Mouse (Mus musculus) hindbrain, postnatal 0 days (tissue): ENCODE measurements around the gene Tmem208. TPM values are rescaled to one million over a fixed set of nuclear protein-coding genes. Genes with fewer than 3 reads are reported as not detected.

Experiments used
- ATAC-seq: fragments of 200-750 bp; cut with Nextera tagmentation; 2 replicates; pipeline ENCODE4 v1.8.0; 2017; ENCODE audit warnings: mild to moderate bottlenecking, moderate TSS enrichment, moderate library complexity
- DNase-seq: peaks from one replicate; pipeline ENCODE4 v3.0.0-alpha.2; 2015; ENCODE audit warnings: low spot score
- H3K27ac ChIP-seq: fragments of 300-500 bp; sonication (generic); 2 replicates; pipeline ENCODE4 v1.5.1; 2014; ENCODE audit warnings: mild to moderate bottlenecking
- H3K27me3 ChIP-seq: fragments of 300-500 bp; sonication (generic); 2 replicates; pipeline ENCODE4 v1.6.1; 2014; ENCODE audit warnings: low read length, mixed read lengths; ENCODE audit not compliant: insufficient read depth
- H3K36me3 ChIP-seq: fragments of 300-500 bp; sonication (generic); 2 replicates; pipeline ENCODE4 v1.6.1; 2014; ENCODE audit warnings: low read length, mixed read lengths; ENCODE audit not compliant: insufficient read depth
- H3K4me1 ChIP-seq: fragments of 300-500 bp; sonication (generic); 2 replicates; pipeline ENCODE4 v1.6.1; 2014; ENCODE audit warnings: antibody characterized with exemption, low read length, mixed read lengths; ENCODE audit not compliant: insufficient read depth
- H3K4me2 ChIP-seq: fragments of 300-500 bp; sonication (generic); 2 replicates; pipeline ENCODE4 v1.6.1; 2014; ENCODE audit warnings: low read depth, mild to moderate bottlenecking, low read length, moderate library complexity, mixed read lengths
- H3K4me3 ChIP-seq: fragments of 300-500 bp; sonication (generic); 2 replicates; pipeline ENCODE4 v1.5.1; 2014; ENCODE audit warnings: low read length
- H3K9ac ChIP-seq: fragments of 300-500 bp; sonication (generic); replicated peaks from 2 replicates; pipeline ENCODE4 v1.6.1; 2014; ENCODE audit warnings: mild to moderate bottlenecking, low read length, moderate library complexity, mixed read lengths
- H3K9me3 ChIP-seq: fragments of 300-500 bp; sonication (generic); 2 replicates; pipeline ENCODE4 v1.6.1; 2016; ENCODE audit warnings: low read length, mixed read lengths
- CTCF ChIP-seq: IDR thresholded peaks from 2 replicates; pipeline ENCODE4 v1.5.1; 2016; ENCODE audit warnings: antibody characterized with exemption, control low read depth, low read depth
- WGBS: fragments of 180-500 bp; shearing (Covaris S2); extraction: QIAGEN DNeasy Blood & Tissue Kit; methylation state at CpG from one replicate; pipeline ENCODE4 v1.1.7; 2014; 5-methylcytosine and 5-hydroxymethylcytosine counted together
- polyA plus RNA-seq: library from polyadenylated mRNA; unstranded; fragments of >200 nt; fragmentation: Nextera tagmentation; extraction: Ambion mirVana; gene quantifications from 2 replicates; pipeline ENCODE4 v1.2.1, GENCODE M21; 2015
- total RNA-seq: library from RNA; depleted of rRNA; stranded (reverse); fragments of >200 nt; gene quantifications from 2 replicates; pipeline ENCODE4 v1.2.3, GENCODE M21; 2014; rRNA removed

Gene Tmem208
- total RNA-seq (72.1 and 101 TPM in 2 replicates), polyA plus RNA-seq (138 and 143 TPM in 2 replicates)

GRCm38 (mm10) chr8:105326141-105326672 is at the start of gene Tmem208, which contains the start of gene Lrrc29:
Tmem208 (plus strand) TSS chr8:105326354.
Lrrc29 (minus strand) TSS chr8:105326278.
- ATAC-seq (peak; percentile 94), DNase-seq (peak; percentile 98)
- Histone ChIP-seq H3K4me3 (peak within 1 kb of the TSS; percentile 87), H3K36me3 (peaks cover 38% of the 10 kb centered on the region), H3K4me1 (peaks cover 19% of the 10 kb centered on the region), H3K9me3 (no peaks in the 10 kb centered on the region), H3K4me2 (peak within 1 kb of the TSS; percentile 95), H3K27ac (peak within 1 kb of the TSS; percentile 77), H3K27me3 (no peaks in the 10 kb centered on the region), H3K9ac (peak within 1 kb of the TSS; percentile 89)
- TF ChIP-seq CTCF = peak; percentile 74
- under 1% methylated on average over 36 of the region's 36 CpGs for WGBS

- peak; percentile 84 for DNase-seq
- no peaks in the 10 kb centered on the region for H3K9me3 ChIP-seq
- peak; percentile 67 for ATAC-seq
- H3K4me1 ChIP-seq = peaks cover 5% of the 10 kb centered on the region; the same call in 1 of the 2 replicates
- H3K4me3 ChIP-seq = peak overlapping the region; percentile 19; the same call in 1 of the 2 replicates
- peak; percentile 54 for TF ChIP-seq CTCF
- H3K27me3 ChIP-seq = peaks cover 5% of the 10 kb centered on the region
- 5% methylated on average over 28 of the region's 28 CpGs for WGBS
- peak overlapping the region; percentile 43 for H3K4me2 ChIP-seq
- H3K27ac ChIP-seq = no peak overlapping the region
- H3K9ac ChIP-seq = 0 out of 2 replicates have a peak overlapping the region, but pooled peaks have one; percentile 22
- no peaks in the 10 kb centered on the region for H3K36me3 ChIP-seq
Observed at GRCm38 (mm10) chr8:105278911-105279334, 47.2 kb upstream of the Tmem208 start.

GRCm38 (mm10) chr8:105280567-105280966 is 45.6 kb upstream of the Tmem208 start:
- no peak for DNase-seq
- no peak for TF ChIP-seq CTCF
- Histone ChIP-seq H3K27ac (no peak overlapping the region), H3K9me3 (no peaks in the 10 kb centered on the region), H3K4me3 (no peak overlapping the region), H3K27me3 (peaks cover 5% of the 10 kb centered on the region; the same call in 1 of the 2 replicates), H3K4me1 (peaks cover 7% of the 10 kb centered on the region; the same call in 1 of the 2 replicates), H3K4me2 (no peak overlapping the region), H3K9ac (no peak overlapping the region), H3K36me3 (no peaks in the 10 kb centered on the region)
- ATAC-seq = no peak
- 68% methylated on average over 3 of the region's 3 CpGs for WGBS

- Histone ChIP-seq H3K9me3 (no peaks in the 10 kb centered on the region), H3K27me3 (peaks cover 2% of the 10 kb centered on the region; the same call in 1 of the 2 replicates), H3K4me1 (peaks cover 17% of the 10 kb centered on the region), H3K4me2 (no peak overlapping the region), H3K4me3 (no peak overlapping the region), H3K9ac (no peak overlapping the region), H3K36me3 (no peaks in the 10 kb centered on the region), H3K27ac (no peak overlapping the region)
- DNase-seq = no peak
- no peak for ATAC-seq
- no peak for TF ChIP-seq CTCF
- WGBS = 86% methylated on average over 12 of the region's 12 CpGs
Observed at GRCm38 (mm10) chr8:105281821-105282220, 44.3 kb upstream of the Tmem208 start.

- DNase-seq (no peak), ATAC-seq (no peak)
- Histone ChIP-seq H3K27ac (no peak overlapping the region), H3K4me2 (no peak overlapping the region), H3K36me3 (no peaks in the 10 kb centered on the region), H3K9me3 (no peaks in the 10 kb centered on the region), H3K4me3 (no peak overlapping the region), H3K4me1 (peaks cover 17% of the 10 kb centered on the region), H3K27me3 (no peaks in the 10 kb centered on the region), H3K9ac (no peak overlapping the region)
- TF ChIP-seq CTCF = no peak
- 92% methylated on average over 4 of the region's 4 CpGs for whole genome bisulfite sequencing
Observed at GRCm38 (mm10) chr8:105282239-105282638, 43.9 kb upstream of the Tmem208 start.

- Histone ChIP-seq H3K9me3 (no peaks in the 10 kb centered on the region), H3K36me3 (no peaks in the 10 kb centered on the region), H3K27ac (no peak overlapping the region), H3K4me1 (peaks cover 17% of the 10 kb centered on the region), H3K4me2 (no peak overlapping the region), H3K9ac (no peak overlapping the region), H3K4me3 (no peak overlapping the region), H3K27me3 (no peaks in the 10 kb centered on the region)
- TF ChIP-seq CTCF = peak; percentile 75
- ATAC-seq (peak; percentile 31; the same call in 1 of the 2 replicates), DNase-seq (no peak)
- 31% methylated on average over 23 of the region's 23 CpGs for WGBS
Observed at GRCm38 (mm10) chr8:105283074-105283473, 43.1 kb upstream of the Tmem208 start.

GRCm38 (mm10) chr8:105285514-105285913 is 40.6 kb upstream of the Tmem208 start:
- Histone ChIP-seq H3K4me3 (no peak overlapping the region), H3K9me3 (no peaks in the 10 kb centered on the region), H3K27ac (no peak overlapping the region), H3K9ac (no peak overlapping the region), H3K36me3 (no peaks in the 10 kb centered on the region), H3K4me2 (no peak overlapping the region), H3K27me3 (no peaks in the 10 kb centered on the region), H3K4me1 (peaks cover 18% of the 10 kb centered on the region; the same call in 1 of the 2 replicates)
- no peak for ATAC-seq
- WGBS = 43% methylated on average over 12 of the region's 12 CpGs
- no peak for TF ChIP-seq CTCF
- DNase-seq = no peak
